Mouse (Mus musculus): ENCODE measurements around the gene Rasgrp4.
"Not testable (repeated sequence)": the region's sequence is repeated elsewhere in the genome, so short reads cannot be mapped to it uniquely, and the experiment has no call there.

The Rasgrp4 gene

GRCm38 (mm10) chr7:29178106-29178505, 43.5 kb downstream of the Rasgrp4 start:
- no peak for DNase-seq (ENCODE audit: low read depth, low spot score)

GRCm38 (mm10) chr7:29179323-29179722, 44.7 kb downstream of the Rasgrp4 start:
- DNase-seq (ENCODE audit: low read depth, low spot score) = no peak

- DNase-seq (ENCODE audit: low read depth, low spot score) = peak; percentile 94
Measured at GRCm38 (mm10) chr7:29180077-29180853, 45.6 kb downstream of the Rasgrp4 start, which contains the start of gene Psmd8. TSS of gene Psmd8 (minus strand) at chr7:29180701.

- DNase-seq (ENCODE audit: low read depth, low spot score) = no peak
Measured at GRCm38 (mm10) chr7:29180854-29181236, 46.2 kb downstream of the Rasgrp4 start.

- DNase-seq (ENCODE audit: low read depth, low spot score) = not testable (repeated sequence)
Measured at GRCm38 (mm10) chr7:29181323-29181722, 46.7 kb downstream of the Rasgrp4 start.

GRCm38 (mm10) chr7:29194230-29194629, 59.6 kb downstream of the Rasgrp4 start:
- not testable (repeated sequence) for DNase-seq (ENCODE audit: low read depth, low spot score)

GRCm38 (mm10) chr7:29202577-29202976, 67.9 kb downstream of the Rasgrp4 start:
- DNase-seq (ENCODE audit: low read depth, low spot score) = no peak
